Mouse (Mus musculus) testis, postnatal 10 days (tissue): ENCODE data around the gene Cuedc1.
A peak's percentile ranks its signal among the peaks of the same experiment; 100 is the strongest.

Source experiments
- DNase-seq: peaks from one replicate; pipeline ENCODE4 v3.0.0; 2021; ENCODE audit warnings: low spot score

Cuedc1 gene

DNA sequence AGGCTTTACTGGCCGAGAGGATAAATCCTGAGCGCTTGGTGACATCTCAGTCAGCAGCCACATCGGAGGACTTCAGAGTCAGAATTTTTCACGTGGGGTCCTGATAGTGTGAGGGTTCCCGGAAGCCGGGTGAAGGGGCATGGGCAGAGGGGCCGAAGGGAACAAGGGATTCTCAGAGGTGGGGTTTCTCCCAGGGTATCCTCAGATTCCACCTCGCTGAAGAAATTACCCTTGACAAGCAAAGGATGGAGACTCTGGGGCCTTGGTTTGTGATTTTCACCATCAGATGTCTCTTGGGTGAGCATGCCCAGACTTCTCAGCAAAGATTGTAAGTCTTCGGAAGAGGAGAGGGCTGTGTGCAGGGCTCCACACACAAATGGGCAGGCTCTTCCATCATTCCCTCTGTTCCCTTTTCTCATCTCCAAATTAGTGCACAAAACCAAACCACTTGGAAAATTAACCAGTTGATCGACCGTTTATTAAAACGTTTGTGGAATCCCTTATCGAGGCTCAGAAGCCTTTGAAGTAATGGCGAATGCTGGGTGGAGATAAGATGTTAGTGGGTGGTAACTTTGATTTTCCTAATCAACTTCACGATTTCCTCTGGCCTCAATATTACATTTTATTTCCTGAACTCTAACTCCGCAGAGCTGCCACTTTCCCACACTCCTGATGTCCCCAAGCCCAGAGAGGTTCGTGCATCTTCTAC lies at the start of gene Cuedc1:
Cuedc1 (plus strand) TSS at position 38 of the 709 bp plus-strand sequence.
- DNase-seq = no peak

DNA sequence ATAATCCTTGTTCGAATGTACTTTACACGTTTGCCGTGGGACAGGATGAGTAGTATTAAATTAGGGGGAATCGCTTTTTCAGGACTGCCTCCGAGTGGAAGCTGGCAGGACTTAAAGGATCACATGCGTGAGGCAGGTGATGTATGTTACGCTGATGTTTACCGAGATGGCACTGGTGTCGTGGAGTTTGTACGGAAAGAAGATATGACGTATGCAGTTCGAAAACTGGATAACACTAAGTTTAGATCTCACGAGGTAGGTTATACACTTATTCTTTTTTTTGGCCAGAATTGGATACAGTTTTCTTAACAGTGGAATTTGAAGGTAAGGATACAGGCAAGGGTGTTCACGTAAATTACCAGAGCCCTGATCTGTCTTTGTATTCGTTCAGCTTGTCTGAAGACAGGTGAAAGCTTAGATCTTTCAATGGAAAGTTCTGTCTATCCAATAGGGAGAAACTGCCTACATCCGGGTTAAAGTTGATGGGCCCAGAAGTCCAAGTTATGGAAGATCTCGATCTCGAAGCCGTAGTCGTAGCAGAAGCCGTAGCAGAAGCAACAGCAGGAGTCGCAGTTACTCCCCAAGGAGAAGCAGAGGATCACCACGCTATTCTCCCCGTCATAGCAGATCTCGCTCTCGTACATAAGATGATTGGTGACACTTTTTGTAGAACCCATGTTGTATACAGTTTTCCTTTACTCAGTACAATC lies 48.7 kb upstream of the Cuedc1 start:
- DNase-seq = peak; percentile 37

DNA sequence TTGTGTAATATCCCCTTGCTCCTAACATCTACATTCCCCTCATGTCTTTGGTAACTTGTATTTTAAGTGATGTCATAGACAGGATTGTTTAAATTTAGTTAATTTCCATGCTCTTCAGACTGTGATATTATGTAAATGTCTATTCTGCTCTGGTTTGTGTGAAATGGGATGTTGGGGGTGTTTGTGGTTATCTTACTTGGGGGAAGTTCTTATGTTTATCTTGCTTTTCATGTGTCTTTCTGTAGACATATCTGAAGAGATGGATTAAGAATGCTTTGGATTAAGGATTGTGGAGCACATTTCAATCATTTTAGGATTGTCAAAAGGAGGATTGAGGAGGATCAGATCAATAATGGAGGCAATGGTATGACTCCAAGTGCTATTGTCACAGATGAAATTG lies 48.1 kb upstream of the Cuedc1 start:
- DNase-seq = no peak

DNA sequence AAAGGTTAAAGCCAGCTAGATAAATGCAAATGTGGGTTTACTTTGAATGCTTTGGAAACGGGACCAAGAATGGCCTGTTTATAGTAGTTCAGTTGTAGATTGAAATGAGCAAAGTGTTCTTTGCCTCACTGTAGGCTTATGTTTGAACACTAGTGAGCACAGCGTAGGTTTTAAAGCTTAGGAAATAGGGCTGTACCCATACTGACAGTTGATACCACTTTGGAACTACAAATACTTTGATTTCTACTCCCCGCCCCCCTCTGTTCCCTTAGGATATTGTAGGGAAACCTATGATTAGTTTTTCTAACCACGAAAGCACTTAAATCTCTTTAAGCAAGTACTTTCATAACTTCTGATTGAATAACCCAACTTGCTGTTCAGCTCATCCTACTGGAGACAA lies 45.2 kb upstream of the Cuedc1 start:
- peak; percentile 4 for DNase-seq

DNA sequence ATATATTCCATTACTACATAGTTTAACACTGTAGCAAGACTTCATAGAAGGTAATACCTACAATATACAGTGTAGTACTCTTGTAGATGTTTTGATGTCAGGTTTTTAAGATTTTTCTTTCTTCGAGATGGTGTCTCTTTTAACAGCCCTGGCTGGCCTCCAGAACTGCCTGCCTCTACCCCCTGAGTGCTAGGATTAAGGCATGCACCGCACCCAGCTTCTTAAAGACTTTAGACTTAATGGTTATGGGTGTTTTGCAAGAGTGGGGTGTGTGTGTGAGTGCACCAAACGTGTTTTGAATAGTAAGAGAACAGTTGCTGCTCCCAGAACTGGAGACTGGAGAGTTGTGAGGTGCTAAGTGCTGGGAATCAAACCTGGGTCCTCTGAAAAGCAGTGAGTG lies 44.0 kb upstream of the Cuedc1 start:
- DNase-seq = peak; percentile 54

DNA sequence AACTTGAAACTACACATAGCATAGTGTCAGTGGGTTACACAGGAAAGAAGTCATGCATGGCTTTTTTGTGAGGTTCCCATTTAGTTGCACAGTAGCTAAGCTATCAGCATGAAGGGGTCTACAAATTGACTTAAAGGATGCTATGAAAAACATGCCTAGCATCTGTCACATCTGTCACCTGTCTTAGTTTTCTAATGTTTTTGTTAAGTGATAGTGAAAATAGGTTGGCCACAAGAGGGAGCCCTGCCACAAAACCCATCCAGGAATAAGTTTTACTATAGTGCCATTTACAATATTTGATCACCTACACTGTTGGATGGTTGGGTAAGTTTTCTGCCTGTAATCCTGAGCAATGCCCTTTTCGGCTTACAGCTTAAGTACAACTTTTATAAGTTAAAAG lies 43.3 kb upstream of the Cuedc1 start:
- DNase-seq = peak; percentile 64

DNA sequence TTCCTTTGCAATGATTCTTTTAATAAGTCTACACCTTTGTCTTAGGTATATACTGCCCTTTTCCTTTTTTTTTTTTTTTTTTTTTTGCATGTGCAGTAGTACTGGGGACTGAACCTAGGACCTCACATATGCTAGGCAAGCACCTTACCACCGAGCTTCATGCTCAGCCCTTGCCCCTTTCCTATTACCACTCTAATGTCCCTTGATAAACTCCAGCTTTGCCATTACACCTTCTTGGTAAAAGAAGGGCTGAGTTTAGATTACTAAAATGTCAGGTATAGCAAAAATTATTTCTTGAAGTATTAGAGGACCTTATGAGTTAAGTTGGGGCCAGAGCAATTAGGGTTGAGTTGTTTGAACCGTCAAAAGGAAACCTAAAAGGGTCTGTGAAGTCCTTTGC lies 42.1 kb upstream of the Cuedc1 start:
- no peak for DNase-seq

DNA sequence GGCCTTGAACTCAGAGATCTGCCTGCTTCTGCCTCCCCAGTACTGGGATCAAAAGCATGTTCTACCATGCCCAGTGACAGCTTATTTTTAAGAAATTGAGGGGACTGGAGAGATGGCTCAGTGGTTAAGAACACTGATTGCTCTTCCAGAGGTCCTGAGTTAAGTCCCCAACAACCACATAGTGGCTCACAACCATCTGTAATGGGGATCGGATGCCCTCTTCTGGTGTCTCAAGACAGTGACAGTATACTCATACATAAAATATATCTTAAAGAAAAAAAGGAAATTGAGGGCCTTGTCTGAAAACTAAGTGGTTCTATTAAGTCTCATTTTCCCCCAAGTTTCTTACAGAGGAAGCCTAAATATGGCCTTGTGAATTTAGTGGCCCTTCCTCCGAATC lies 40.1 kb upstream of the Cuedc1 start:
- no peak for DNase-seq

DNA sequence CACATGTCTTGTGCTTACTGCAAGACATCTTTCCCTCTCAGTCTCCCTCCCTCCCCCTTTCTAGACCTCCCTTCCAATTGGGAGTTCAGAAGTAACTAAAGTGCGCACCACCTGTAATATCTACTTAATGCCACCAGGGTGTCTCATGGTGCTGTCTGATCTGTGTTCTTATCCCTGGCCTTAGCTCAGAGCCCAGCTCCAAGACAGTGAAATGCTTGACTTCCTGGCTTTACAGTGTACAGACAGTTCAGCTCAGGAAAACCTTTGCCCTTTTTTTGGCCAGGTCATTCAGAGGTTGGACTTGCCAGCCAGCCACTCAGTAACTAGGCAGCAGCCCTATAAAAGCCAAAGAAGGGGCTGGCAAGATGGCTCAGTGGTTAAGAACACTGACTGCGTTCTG lies 38.7 kb upstream of the Cuedc1 start:
- DNase-seq = peak; percentile 41

DNA sequence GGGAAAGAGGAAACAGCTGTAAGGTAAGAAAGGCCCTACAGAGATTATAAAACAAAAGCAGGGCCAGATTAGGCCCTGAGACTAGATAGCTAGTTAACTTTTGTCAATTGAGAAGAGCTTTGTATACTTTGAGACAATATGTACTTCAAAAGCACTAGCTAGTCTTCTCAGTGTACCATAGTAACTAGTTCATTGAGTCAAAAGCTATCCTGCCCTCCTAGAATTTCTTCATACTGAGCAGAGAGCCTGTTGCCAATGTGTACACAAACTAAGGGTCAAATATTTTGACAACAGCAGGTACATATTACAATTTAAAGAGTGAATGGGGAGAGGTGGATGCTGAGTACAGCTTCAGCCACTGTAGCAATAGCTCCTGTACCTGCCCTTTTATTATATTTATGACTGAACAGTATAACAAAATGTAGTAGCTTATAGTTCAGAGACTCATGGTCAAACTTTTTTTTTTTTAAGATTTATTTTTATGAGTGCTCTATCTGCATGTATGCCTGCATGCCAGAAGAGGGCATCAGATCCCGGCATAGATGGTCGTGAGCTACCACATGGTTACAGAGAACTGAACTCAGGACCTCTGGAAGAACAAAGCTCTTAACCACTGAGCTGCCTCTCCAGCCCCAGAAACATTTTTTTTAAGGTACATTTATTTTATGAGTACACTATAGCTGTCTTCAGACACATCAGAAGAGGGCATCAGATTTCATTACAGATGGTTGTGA lies 35.8 kb upstream of the Cuedc1 start:
- peak; percentile 34 for DNase-seq

DNA sequence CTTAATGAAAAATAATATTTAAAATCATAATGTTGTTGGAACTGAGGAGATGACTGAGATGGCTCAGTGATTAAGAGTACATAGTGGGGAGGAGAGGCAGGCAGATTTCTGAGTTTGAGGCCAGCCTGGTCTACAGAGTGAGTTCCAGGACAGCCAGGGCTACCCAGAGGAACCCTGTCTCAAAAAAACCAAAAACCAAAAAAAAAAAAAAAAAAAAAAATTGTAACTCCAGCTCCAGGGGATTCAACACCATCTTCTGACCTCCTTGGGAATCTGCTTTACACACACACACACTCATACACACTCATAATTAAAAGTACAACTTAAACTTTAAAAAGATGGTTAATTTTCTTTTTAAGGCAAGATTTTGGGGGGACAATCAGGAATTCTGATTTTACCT lies 32.1 kb upstream of the Cuedc1 start:
- DNase-seq = peak; percentile 6

DNA sequence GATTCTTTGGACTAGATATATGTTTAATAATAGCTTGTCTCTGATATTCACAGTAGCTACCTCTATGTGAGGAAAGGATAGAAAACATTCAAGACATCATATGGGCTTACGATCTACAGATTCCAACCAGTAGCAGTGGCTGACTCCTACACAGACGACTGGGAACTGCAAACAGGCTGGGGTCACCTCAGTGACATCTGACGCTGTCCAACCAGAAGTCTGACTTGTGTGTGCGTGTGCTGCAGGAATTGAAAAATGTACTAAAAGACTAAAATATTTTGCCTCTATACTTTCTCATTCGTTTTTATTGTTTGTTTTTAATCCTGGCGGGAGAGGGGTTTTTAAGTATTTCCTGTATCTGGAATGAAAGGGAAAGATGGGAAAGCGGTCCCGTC lies 30.7 kb upstream of the Cuedc1 start:
- peak; percentile 31 for DNase-seq

DNA sequence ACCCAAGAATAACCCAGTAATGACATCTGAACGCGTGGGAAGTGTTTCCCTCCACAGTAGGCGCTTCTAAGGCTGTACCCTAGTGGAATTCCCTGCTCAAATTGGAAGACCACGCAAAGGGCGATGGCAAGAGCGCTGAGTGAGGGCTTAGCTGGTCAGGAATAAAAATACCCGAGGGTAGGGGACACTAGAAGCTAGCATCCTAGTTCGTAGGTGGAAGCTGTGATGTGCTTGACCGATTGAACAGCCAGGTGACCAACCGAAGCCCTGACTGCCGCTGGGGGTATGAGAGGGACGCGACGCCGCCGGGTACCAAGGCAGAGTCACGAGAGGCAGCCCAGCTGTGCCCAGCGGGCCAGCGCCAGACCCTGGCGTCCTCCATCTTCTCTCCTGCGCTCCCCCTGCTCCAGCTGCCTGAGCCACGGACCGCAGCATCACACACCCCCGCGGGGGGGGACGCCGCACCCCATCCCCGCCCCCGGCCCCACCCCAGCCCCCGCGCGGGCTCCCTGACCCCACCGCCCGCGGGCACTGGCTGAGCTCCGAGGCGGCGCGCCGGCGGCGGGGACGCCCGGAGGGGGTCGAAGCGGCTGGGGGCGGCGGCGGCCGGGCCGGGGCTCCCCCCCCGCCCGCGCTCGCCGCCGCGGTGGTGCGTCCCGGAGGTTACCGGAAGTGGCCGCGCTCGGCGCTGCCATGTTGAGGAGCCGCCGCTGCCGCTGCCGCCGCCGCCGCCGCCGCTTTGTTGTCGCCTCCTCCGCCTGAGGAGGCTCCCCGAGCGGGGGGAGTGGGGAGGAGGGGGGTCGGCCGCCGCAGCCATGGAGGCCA lies 30.1 kb upstream of the Cuedc1 start, which contains the start of gene Vezf1:
Vezf1 (plus strand) TSS at position 694 of the 825 bp plus-strand sequence.
- DNase-seq = peak; percentile 86

DNA sequence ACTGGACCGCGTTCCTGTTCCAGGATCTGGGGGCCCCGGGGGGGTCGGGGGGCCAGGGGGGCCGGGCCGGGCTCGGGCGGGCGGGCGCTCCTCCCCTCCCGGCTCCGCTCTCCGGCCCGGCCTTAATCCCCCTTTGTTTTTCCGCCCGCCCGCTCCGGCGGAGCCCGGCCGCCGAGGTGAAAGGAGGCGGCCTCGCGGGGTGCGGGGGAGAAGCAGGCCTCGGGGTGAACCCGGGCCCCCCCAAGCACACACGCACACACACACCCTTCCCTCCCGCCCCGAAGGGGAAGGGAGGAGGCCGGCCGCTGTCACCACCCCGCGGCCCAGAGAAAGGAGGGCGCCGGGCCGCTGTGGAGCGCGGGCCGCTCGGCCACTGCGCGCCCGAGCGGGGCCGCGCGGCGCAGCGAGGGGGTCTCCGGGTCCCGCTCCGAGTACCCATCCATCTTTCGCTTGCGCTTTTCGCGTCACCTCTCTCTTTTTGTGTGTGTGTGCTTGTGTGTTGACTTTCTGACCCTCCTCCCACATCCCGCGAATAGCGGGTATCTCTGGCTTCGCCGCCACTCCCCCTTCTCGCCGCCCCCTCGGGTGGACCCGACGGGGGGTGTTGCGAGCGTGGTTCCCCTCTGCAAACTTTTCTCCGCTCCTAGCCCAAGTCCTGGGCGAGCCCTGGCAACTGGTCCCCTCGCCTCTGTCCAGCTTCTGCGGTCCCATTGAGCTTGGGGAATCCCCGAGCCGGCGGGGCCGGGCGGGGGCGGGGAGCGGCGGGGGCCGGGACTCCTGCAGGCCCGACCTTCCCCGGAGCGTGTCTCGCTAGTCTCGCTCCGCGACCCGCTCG lies 29.2 kb upstream of the Cuedc1 start:
- peak; percentile 80 for DNase-seq

DNA sequence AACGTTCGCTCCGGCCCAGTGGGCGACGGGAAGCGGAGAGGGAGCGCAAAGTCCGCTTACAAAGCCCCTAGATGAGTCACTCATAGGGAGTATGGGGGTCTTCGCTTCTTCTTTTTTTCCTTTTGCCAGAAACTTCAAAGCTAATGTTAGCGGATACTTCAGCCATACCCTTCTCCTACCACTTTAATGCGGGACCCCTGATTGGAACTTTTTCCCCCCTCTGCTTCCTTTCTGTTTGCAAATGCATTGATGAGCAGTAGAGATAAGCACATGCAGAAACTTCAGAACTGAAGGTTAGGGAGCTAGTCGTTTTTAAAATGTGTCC lies 28.6 kb upstream of the Cuedc1 start:
- DNase-seq = no peak

DNA sequence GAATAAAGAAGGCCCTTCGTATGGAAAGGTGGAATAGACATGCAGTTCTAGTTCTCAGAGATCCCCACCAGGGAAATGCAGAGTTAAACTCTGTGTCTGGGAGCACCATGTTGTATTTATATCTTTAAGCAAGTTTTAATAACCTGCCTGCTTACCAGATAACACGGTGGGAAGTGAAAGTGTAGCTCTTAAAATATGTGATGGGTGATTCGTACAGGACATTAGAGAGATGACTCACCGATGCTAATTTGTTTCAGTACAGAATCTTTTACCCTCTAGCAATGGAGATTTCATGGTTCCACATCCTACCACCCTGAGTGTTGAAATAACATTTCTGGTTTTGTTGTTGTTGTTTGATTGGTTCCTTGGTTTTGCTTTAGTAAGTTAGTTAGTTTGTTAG lies 27.5 kb upstream of the Cuedc1 start:
- DNase-seq = no peak

DNA sequence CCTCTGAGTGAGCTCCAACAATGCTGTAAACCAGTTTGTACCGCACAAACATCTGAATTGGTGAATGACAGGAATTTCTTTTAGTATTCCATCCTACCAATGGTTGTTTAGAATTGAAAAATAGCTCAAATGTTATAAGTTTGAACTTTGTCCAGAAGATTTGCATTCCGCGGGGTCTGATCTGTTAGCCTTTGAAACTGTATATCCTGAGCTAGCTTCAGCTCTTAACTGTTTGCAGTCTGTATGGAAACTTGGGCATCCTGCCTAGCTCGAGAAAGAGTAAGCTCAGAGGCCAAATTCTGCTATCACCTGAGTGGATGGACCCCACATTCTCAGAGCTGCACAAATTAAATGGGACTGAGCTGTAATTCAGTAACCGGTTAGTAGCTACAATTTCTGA lies 26.7 kb upstream of the Cuedc1 start:
- DNase-seq = no peak

DNA sequence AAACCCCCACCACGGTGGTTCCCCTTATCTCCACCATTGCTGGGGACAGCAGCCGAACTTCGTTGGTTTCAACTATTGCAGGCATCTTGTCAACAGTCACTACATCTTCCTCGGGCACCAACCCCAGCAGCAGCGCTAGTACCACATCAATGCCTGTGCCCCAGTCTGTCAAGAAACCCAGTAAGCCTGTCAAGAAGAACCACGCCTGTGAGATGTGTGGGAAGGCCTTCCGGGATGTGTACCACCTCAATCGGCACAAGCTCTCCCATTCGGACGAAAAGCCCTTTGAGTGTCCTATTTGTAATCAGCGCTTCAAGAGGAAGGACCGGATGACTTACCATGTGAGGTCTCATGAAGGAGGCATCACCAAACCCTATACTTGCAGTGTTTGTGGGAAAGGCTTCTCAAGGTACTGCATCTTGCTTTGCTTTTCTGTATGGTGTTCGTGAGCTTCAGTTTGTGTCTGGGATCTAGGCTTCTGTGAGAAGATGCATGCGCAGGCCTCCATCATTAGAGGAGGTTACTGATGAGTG lies 24.4 kb upstream of the Cuedc1 start:
- DNase-seq = no peak

DNA sequence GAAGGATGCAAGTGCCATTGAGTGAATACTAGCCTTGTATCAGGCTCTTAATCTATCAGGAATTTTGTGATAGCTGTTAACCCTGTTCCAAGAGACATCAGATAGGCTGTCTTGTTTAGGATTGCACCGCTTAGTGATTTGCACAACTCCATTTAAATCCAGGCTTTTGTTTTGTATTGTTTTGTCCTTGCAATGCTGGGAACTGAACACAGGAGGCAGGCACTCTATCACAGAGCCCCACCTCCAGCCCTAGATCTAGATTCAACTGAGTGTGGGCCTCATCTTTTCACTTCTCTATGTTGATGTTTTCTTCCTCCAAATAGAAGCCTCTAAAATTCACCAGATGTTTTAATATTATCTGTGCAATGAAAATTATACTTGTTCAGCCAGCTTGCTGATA lies 22.2 kb upstream of the Cuedc1 start:
- DNase-seq = no peak

DNA sequence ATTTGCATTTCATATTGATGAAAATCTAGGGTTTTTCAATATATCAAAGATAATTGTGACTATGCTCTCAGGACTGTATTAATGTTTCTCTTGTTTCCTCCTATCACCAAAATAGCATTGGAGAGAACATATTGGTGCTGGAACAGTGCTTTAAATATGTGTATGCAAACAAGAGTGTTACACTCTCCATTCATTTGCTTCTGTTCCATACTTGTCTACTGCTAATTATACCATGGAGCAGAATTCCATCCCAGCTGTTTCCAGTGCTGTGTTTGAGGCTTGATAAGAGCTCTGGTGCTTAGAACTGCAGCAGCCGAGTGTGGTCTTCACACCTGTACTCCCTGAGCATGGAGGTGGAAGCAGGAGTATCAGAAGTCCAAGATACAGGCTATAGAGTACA lies 21.5 kb upstream of the Cuedc1 start:
- DNase-seq = no peak

DNA sequence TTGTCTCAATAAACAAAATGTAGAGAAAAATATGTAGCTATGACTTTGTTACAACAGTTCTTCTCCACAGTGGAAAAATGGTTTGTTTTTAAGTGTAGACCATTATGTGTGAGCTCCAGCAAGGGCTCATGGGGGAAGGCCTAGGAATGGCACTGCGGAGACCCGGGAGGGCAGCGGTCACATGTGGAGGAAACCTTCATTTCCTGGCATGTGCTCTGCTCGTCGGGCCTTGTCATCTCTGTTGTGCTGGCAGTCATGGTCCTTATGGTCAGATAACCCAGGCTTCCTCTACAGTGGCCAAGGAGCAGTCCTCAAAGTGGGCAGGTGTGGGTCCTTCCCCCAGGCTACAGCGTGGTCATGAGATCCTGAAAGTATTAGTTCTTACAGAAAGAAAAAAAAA lies 14.2 kb upstream of the Cuedc1 start:
- DNase-seq = no peak
